Mouse (Mus musculus): ENCODE measurements around the gene Tex14. TPM values are rescaled to one million over a fixed set of nuclear protein-coding genes. Genes with fewer than 3 reads are reported as not detected.

The Tex14 gene
- polyA plus RNA-seq, 1 experiment = not detected

- no peak for TF ChIP-seq GATA1 (IDR thresholded peaks at IDR 0.05; ENCODE audit: low read length)
Measured at GRCm38 (mm10) chr11:87599395-87600089, 194.7 kb downstream of the Tex14 start.

GRCm38 (mm10) chr11:87600322-87600853 lies 195.5 kb downstream of the Tex14 start:
- TF ChIP-seq GATA1 (IDR thresholded peaks at IDR 0.05; ENCODE audit: low read length) = no peak

GRCm38 (mm10) chr11:87602234-87602633 lies 197.4 kb downstream of the Tex14 start:
- no peak for TF ChIP-seq GATA1 (IDR thresholded peaks at IDR 0.05; ENCODE audit: low read length)

GRCm38 (mm10) chr11:87603571-87603970 lies 198.7 kb downstream of the Tex14 start:
- TF ChIP-seq GATA1 (IDR thresholded peaks at IDR 0.05; ENCODE audit: low read length) = no peak

Other genes starting within 250 kb of the Tex14 start
- gene Ppm1e, start 46.0 kb upstream of the Tex14 start, polyA plus RNA-seq (2012) = not detected in 2 replicates
- gene Rad51c, start 111 bp upstream of the Tex14 start, polyA plus RNA-seq (2012) = 0.78 and 1.1 TPM in 2 replicates
- gene Gm11492, start 161.6 kb downstream of the Tex14 start, polyA plus RNA-seq (2012) = not detected in 2 replicates
- gene Sept4, start 163.8 kb downstream of the Tex14 start, polyA plus RNA-seq (2012) = 1.4 and 2.3 TPM in 2 replicates
- gene Mtmr4, start 187.1 kb downstream of the Tex14 start, polyA plus RNA-seq (2012) = 12.5 and 13.3 TPM in 2 replicates
- 0.01 and 0.02 TPM in 2 replicates for gene Hsf5, start 212.1 kb downstream of the Tex14 start, polyA plus RNA-seq (2012)

All from G1E-ER4 (cell line).